Comparison of ENCODE assay signal across 10 mouse cellular contexts in genomic region chr6:57822648-57823410, GRCm38 (mm10). TPM values are rescaled to one million over a fixed set of nuclear protein-coding genes. Genes with fewer than 3 reads are reported as not detected.
DNase-seq lines count a peak whose midpoint lies in the region; ATAC-seq lines count a peak whose summit lies in the region.
"Had no signal": no experiment of that assay in that cellular context is flagged by ENCODE, and none has a peak within 500 bp of the region (broad histone marks: within the 10 kb centered on the region; RNA-seq: fewer than 3 reads in every experiment).

No protein-coding gene starts in this region.

- H3K9ac ChIP-seq in kidney, embryonic 14.5 days (ENCODE audit: low read depth, low read length) = no peak overlapping the region
- H3K9ac ChIP-seq in embryonic facial prominence, embryonic 11.5 days (replicated peaks; ENCODE audit: low read length) = no peak overlapping the region
- no peak overlapping the region for H3K9ac ChIP-seq in intestine, embryonic 15.5 days
- H3K9ac ChIP-seq in neural tube, embryonic 12.5 days = 0 out of 2 replicates have a peak overlapping the region, but pooled peaks have one; percentile 21

- no peak overlapping the region for H3K27ac ChIP-seq in kidney, embryonic 14.5 days (ENCODE audit: low read depth, low read length)
- H3K27ac ChIP-seq in embryonic facial prominence, embryonic 11.5 days (replicated peaks; ENCODE audit: low read depth, low read length) = no peak overlapping the region
- H3K27ac ChIP-seq in intestine, embryonic 15.5 days = no peak overlapping the region
- H3K27ac ChIP-seq in neural tube, embryonic 12.5 days = no peak overlapping the region

- no peak for DNase-seq in kidney, adult 9 months
- DNase-seq in embryonic facial prominence, embryonic 11.5 days (ENCODE audit: low spot score) = peak; percentile 81
- DNase-seq in spleen, postnatal 4 days (ENCODE audit: low spot score in 2 of 2) = no peak
- no peak for DNase-seq in left cerebral cortex, adult 8-10 months (ENCODE audit: low spot score in 2 of 2)
- DNase-seq in adrenal gland, postnatal 36 days = no peak

- peak overlapping the region; percentile 62 for H3K4me2 ChIP-seq in kidney, embryonic 14.5 days (replicated peaks; ENCODE audit: low read depth, low read length)
- no peak overlapping the region for H3K4me2 ChIP-seq in embryonic facial prominence, embryonic 11.5 days (ENCODE audit: low read depth, low read length)
- H3K4me2 ChIP-seq in intestine, embryonic 15.5 days (replicated peaks) = peak overlapping the region; percentile 30; the same call in 1 of the 2 replicates
- peak overlapping the region; percentile 65 for H3K4me2 ChIP-seq in neural tube, embryonic 12.5 days (replicated peaks)

- ATAC-seq in kidney, embryonic 14.5 days (ENCODE audit: low FRiP score, low TSS enrichment) = peak; percentile 74
- peak; percentile 69; the same call in 1 of the 2 replicates for ATAC-seq in embryonic facial prominence, embryonic 11.5 days (replicated peaks; ENCODE audit: insufficient number of reproducible peaks, low FRiP score, low TSS enrichment, low read depth)
- ATAC-seq in intestine, embryonic 15.5 days = peak; percentile 37; the same call in 1 of the 2 replicates
- ATAC-seq in neural tube, embryonic 12.5 days (ENCODE audit: low FRiP score, low read depth) = peak; percentile 61

- H3K9me3 ChIP-seq in kidney, embryonic 14.5 days (ENCODE audit: control insufficient read depth, low read length) = no peaks in the 10 kb centered on the region
- no peaks in the 10 kb centered on the region for H3K9me3 ChIP-seq in embryonic facial prominence, embryonic 11.5 days (replicated peaks; ENCODE audit: control insufficient read depth, low read length)
- H3K9me3 ChIP-seq in intestine, embryonic 15.5 days = no peaks in the 10 kb centered on the region
- H3K9me3 ChIP-seq in neural tube, embryonic 12.5 days = no peaks in the 10 kb centered on the region
- H3K9me3 ChIP-seq: G1E had no signal

- 54% methylated on average over 5 of the region's 5 CpGs for WGBS in kidney, embryonic 14.5 days
- 65% methylated on average over 5 of the region's 5 CpGs for WGBS in embryonic facial prominence, embryonic 11.5 days
- 49% methylated on average over 5 of the region's 5 CpGs for WGBS in intestine, embryonic 15.5 days
- 75% methylated on average over 5 of the region's 5 CpGs for WGBS in neural tube, embryonic 12.5 days

- no peaks in the 10 kb centered on the region for H3K4me1 ChIP-seq in kidney, embryonic 14.5 days (ENCODE audit: control insufficient read depth, insufficient read depth, low read length)
- no peaks in the 10 kb centered on the region for H3K4me1 ChIP-seq in embryonic facial prominence, embryonic 11.5 days (ENCODE audit: control insufficient read depth, insufficient read depth, low read length)
- no peaks in the 10 kb centered on the region for H3K4me1 ChIP-seq in intestine, embryonic 15.5 days (replicated peaks)
- H3K4me1 ChIP-seq in neural tube, embryonic 12.5 days = peaks cover 5% of the 10 kb centered on the region

- H3K36me3 ChIP-seq in kidney, embryonic 14.5 days (ENCODE audit: control insufficient read depth, insufficient read depth, low read length) = no peaks in the 10 kb centered on the region
- H3K36me3 ChIP-seq in embryonic facial prominence, embryonic 11.5 days (replicated peaks; ENCODE audit: control insufficient read depth, insufficient read depth, low read depth, low read length) = no peaks in the 10 kb centered on the region
- no peaks in the 10 kb centered on the region for H3K36me3 ChIP-seq in intestine, embryonic 15.5 days
- H3K36me3 ChIP-seq in neural tube, embryonic 12.5 days = no peaks in the 10 kb centered on the region
- H3K36me3 ChIP-seq: G1E had no signal

- H3K4me3 ChIP-seq in kidney, embryonic 14.5 days (ENCODE audit: low read length) = peak overlapping the region; percentile 13; the same call in 1 of the 2 replicates
- H3K4me3 ChIP-seq in embryonic facial prominence, embryonic 11.5 days (ENCODE audit: low read depth, low read length) = no peak overlapping the region; the same call in 1 of the 2 replicates
- H3K4me3 ChIP-seq in intestine, embryonic 15.5 days (replicated peaks) = no peak overlapping the region
- no peak overlapping the region for H3K4me3 ChIP-seq in neural tube, embryonic 12.5 days

- no peaks in the 10 kb centered on the region for H3K27me3 ChIP-seq in kidney, embryonic 14.5 days (ENCODE audit: control insufficient read depth, insufficient read depth, low read length)
- no peaks in the 10 kb centered on the region for H3K27me3 ChIP-seq in embryonic facial prominence, embryonic 11.5 days (ENCODE audit: control insufficient read depth, insufficient read depth, low read length)
- H3K27me3 ChIP-seq in intestine, embryonic 15.5 days (replicated peaks) = no peaks in the 10 kb centered on the region
- no peaks in the 10 kb centered on the region for H3K27me3 ChIP-seq in neural tube, embryonic 12.5 days (replicated peaks)

RNA-seq across cellular contexts. Expression of gene Vopp1, which starts 2.1 kb away (rescaled TPM):
- polyA plus RNA-seq in kidney, embryonic 14.5 days (2014; fragmentation: Nextera tagmentation; extraction: Ambion mirVana) = 17.2 and 23.5 TPM in 2 replicates
- 55.8 and 60.8 TPM in 2 replicates for polyA plus RNA-seq in embryonic facial prominence, embryonic 11.5 days (2014; fragmentation: Nextera tagmentation; extraction: Ambion mirVana)
- 30.9 and 32.3 TPM in 2 replicates for polyA plus RNA-seq in intestine, embryonic 15.5 days (2015; fragmentation: Nextera tagmentation; extraction: Ambion mirVana)
- polyA plus RNA-seq in neural tube, embryonic 12.5 days (2016; fragmentation: Nextera tagmentation; extraction: Ambion mirVana) = 111 and 116 TPM in 2 replicates
- total RNA-seq in left cerebral cortex, adult 8-10 months (2022) = 100 to 1,000 TPM; 109 to 124 (median 114) TPM
- 10 to 100 TPM; 14.1 to 15.8 TPM for total RNA-seq in adrenal gland, postnatal 36 days (2021)

RNA-seq across cellular contexts. Expression of gene Vmn1r21, which starts 27.3 kb away (rescaled TPM):
- polyA plus RNA-seq in kidney, embryonic 14.5 days (2014; fragmentation: Nextera tagmentation; extraction: Ambion mirVana) = 0.24 TPM in 1 of 2 replicates, not detected in the other
- not detected in 2 replicates for polyA plus RNA-seq in embryonic facial prominence, embryonic 11.5 days (2014; fragmentation: Nextera tagmentation; extraction: Ambion mirVana)
- not detected in 2 replicates for polyA plus RNA-seq in intestine, embryonic 15.5 days (2015; fragmentation: Nextera tagmentation; extraction: Ambion mirVana)
- polyA plus RNA-seq in neural tube, embryonic 12.5 days (2016; fragmentation: Nextera tagmentation; extraction: Ambion mirVana) = not detected in 2 replicates
- total RNA-seq in left cerebral cortex, adult 8-10 months (2022) = not detected
- total RNA-seq in adrenal gland, postnatal 36 days (2021) = not detected
- total RNA-seq: neutrophil, adult 5-6 weeks had no signal
- polyA plus RNA-seq: G1E had no signal
